In the genomic region with DNA sequence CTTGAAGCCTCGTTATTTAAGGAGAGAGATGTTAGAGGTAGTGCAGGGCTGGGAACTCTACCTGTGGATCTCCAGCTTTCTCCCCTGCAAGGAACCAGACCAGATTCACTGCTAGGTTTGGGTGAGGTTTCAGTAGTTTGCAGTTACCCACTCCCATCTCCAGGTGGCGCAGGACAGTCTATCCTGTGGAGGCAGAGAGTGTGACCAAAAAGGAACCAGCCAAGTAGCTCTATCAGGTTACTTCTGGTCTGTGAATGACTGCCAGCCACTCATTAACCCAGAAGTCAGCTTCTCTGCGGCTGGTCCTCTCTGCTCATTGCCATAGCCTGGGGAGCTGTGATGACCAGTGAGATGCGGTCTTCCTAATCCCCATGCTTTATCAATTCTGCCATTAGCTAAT, we compare ENCODE assay signal across 9 mouse cellular contexts.
DNase-seq lines count a peak whose midpoint lies in the region; ATAC-seq lines count a peak whose summit lies in the region.
"Had no signal": no experiment of that assay in that cellular context is flagged by ENCODE, and none has a peak within 500 bp of the region (broad histone marks: within the 10 kb centered on the region; RNA-seq: fewer than 3 reads in every experiment).

No protein-coding gene starts in this region.

- no peaks in the 10 kb centered on the region for H3K4me1 ChIP-seq in midbrain, embryonic 12.5 days
- no peaks in the 10 kb centered on the region for H3K4me1 ChIP-seq in midbrain, embryonic 13.5 days (replicated peaks)
- H3K4me1 ChIP-seq in lung, embryonic 16.5 days (replicated peaks; ENCODE audit: control insufficient read depth, insufficient read depth, low read length): no peaks in the 10 kb centered on the region
- H3K4me1 ChIP-seq: heart, embryonic 13.5 days had no signal

- ATAC-seq in midbrain, embryonic 12.5 days (ENCODE audit: low FRiP score, low read depth): peak; percentile 30; the same call in 1 of the 2 replicates
- ATAC-seq in midbrain, embryonic 13.5 days: no peak
- peak; percentile 52; the same call in 1 of the 2 replicates for ATAC-seq in lung, embryonic 16.5 days (ENCODE audit: low read depth)

- 61% methylated on average over 4 of the region's 4 CpGs for WGBS in midbrain, embryonic 12.5 days
- WGBS in midbrain, embryonic 13.5 days: 60% methylated on average over 4 of the region's 4 CpGs
- 53% methylated on average over 4 of the region's 4 CpGs for WGBS in lung, embryonic 16.5 days

- peaks cover 72% of the 10 kb centered on the region for H3K36me3 ChIP-seq in midbrain, embryonic 12.5 days
- peaks cover 30% of the 10 kb centered on the region for H3K36me3 ChIP-seq in midbrain, embryonic 13.5 days
- H3K36me3 ChIP-seq in lung, embryonic 16.5 days (ENCODE audit: control insufficient read depth, insufficient read depth, low read length): no peaks in the 10 kb centered on the region
- H3K36me3 ChIP-seq: heart, embryonic 13.5 days had no signal

- peak; percentile 22 for DNase-seq in adrenal gland, postnatal 10 days
- no peak for DNase-seq in adrenal gland, adult 8-10 months
- DNase-seq in gastrocnemius, postnatal 14 days: peak; percentile 47
- DNase-seq in spleen, adult 18-20 months: no peak
- DNase-seq in urinary bladder, postnatal 10 days (ENCODE audit: low spot score): no peak

- intact Hi-C loops in gastrocnemius, postnatal 14 days (cut with DNase I; ENCODE audit: low total_unique reads): loop anchor here (2.0 kb wide), 1 partner anchor 59 kb away; no protein-coding TSS in a partner anchor

- H3K27me3 ChIP-seq in midbrain, embryonic 12.5 days: no peaks in the 10 kb centered on the region
- no peaks in the 10 kb centered on the region for H3K27me3 ChIP-seq in midbrain, embryonic 13.5 days
- no peaks in the 10 kb centered on the region for H3K27me3 ChIP-seq in lung, embryonic 16.5 days (ENCODE audit: control insufficient read depth, insufficient read depth, low read depth, low read length)
- H3K27me3 ChIP-seq: heart, embryonic 13.5 days had no signal

- H3K9me3 ChIP-seq in midbrain, embryonic 12.5 days: no peaks in the 10 kb centered on the region
- H3K9me3 ChIP-seq in midbrain, embryonic 13.5 days: no peaks in the 10 kb centered on the region
- no peaks in the 10 kb centered on the region for H3K9me3 ChIP-seq in lung, embryonic 16.5 days (ENCODE audit: control insufficient read depth, low read length)
- H3K9me3 ChIP-seq: heart, embryonic 13.5 days had no signal

- H3K9ac ChIP-seq in midbrain, embryonic 12.5 days (replicated peaks): no peak overlapping the region
- no peak overlapping the region for H3K9ac ChIP-seq in midbrain, embryonic 13.5 days (replicated peaks)
- no peak overlapping the region for H3K9ac ChIP-seq in lung, embryonic 16.5 days (ENCODE audit: low read length)
- H3K9ac ChIP-seq: heart, embryonic 13.5 days had no signal

- no peak overlapping the region for H3K4me2 ChIP-seq in midbrain, embryonic 12.5 days (replicated peaks)
- no peak overlapping the region for H3K4me2 ChIP-seq in midbrain, embryonic 13.5 days (replicated peaks)
- no peak overlapping the region for H3K4me2 ChIP-seq in lung, embryonic 16.5 days (ENCODE audit: low read depth, low read length)
- H3K4me2 ChIP-seq: heart, embryonic 13.5 days had no signal

- H3K4me3 ChIP-seq in midbrain, embryonic 12.5 days: no peak overlapping the region
- H3K4me3 ChIP-seq in midbrain, embryonic 13.5 days (replicated peaks): no peak overlapping the region
- H3K4me3 ChIP-seq in lung, embryonic 16.5 days (ENCODE audit: low read length): no peak overlapping the region
- H3K4me3 ChIP-seq: heart, embryonic 13.5 days had no signal

- no peak overlapping the region for H3K27ac ChIP-seq in midbrain, embryonic 12.5 days (replicated peaks)
- no peak overlapping the region for H3K27ac ChIP-seq in midbrain, embryonic 13.5 days
- no peak overlapping the region for H3K27ac ChIP-seq in lung, embryonic 16.5 days (ENCODE audit: low read length)
- H3K27ac ChIP-seq: heart, embryonic 13.5 days had no signal

Comparison
In these comparisons a context has a peak if more than half of its experiments do, and no peak if none do; other contexts are left out.
1. DNase-seq: peak in adrenal gland, postnatal 10 days (single experiment) and gastrocnemius, postnatal 14 days (single experiment); none in adrenal gland, adult 8-10 months (single experiment), spleen, adult 18-20 months (0 of 2) and urinary bladder, postnatal 10 days (single experiment).